Mouse (Mus musculus) 3T3-L1 (cell line): Measurements from ENCODE around the gene Gm28551.
"Not testable (repeated sequence)": the region's sequence is repeated elsewhere in the genome, so short reads cannot be mapped to it uniquely, and the experiment has no call there.

Experiments used
- DNase-seq: peaks from one replicate; pipeline ENCODE4 v3.0.0-alpha.2; 2015; ENCODE audit warnings: low read depth, low spot score

The Gm28551 gene

DNA sequence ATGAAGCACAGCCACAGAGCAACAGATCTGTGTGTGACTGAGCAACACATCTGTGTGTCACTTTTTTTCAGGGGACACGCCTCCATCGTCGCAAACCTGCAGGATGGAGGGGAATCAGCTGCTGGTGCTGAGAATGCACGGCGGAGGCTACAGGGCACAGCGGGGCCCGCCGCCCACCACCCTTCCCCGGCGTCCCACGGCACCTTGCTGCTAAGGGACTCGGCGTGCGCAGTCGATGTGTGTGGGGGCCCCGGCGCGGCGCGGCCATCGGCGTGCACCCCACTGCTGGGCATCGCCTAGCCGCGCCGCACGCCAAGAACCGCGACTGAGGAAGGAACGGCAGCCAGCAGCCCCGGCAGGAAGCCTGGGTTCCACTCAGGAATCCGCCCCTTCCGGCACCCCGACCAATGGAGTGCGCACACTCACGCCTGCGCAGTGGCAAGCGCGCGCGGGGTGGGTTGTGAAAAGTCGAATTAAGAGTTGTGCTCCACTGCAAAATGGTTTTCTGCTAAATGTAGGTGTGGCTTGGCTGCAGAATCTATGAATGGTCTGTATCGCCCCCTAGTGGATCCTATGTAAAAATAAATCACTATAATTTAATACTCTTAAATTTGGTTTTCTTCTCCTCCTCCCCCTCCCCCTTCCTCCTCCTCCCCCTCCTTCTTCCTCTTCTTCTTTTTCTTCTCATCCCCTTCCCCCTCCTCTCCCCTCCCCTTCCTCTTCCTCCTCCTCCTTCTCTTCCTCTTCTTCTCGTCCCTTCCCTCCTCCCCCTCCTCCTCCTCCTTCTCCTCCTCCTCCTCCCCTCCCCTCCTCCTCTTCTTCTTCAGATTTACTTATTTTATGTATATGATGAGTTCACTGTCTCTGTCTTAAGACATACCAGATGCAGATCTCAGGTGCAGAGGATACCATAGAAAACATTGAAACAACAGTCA, at the start of gene Gm28551, which contains the start of the genes Asdurf and Asnsd1:
Gene Gm28551 (minus strand): TSS at position 341 of the 935 bp plus-strand sequence.
Gene Asdurf (minus strand): TSS at position 293 of the 935 bp plus-strand sequence.
Gene Asnsd1 (minus strand): TSS at position 426 of the 935 bp plus-strand sequence.
- DNase-seq = peak; percentile 97

DNA sequence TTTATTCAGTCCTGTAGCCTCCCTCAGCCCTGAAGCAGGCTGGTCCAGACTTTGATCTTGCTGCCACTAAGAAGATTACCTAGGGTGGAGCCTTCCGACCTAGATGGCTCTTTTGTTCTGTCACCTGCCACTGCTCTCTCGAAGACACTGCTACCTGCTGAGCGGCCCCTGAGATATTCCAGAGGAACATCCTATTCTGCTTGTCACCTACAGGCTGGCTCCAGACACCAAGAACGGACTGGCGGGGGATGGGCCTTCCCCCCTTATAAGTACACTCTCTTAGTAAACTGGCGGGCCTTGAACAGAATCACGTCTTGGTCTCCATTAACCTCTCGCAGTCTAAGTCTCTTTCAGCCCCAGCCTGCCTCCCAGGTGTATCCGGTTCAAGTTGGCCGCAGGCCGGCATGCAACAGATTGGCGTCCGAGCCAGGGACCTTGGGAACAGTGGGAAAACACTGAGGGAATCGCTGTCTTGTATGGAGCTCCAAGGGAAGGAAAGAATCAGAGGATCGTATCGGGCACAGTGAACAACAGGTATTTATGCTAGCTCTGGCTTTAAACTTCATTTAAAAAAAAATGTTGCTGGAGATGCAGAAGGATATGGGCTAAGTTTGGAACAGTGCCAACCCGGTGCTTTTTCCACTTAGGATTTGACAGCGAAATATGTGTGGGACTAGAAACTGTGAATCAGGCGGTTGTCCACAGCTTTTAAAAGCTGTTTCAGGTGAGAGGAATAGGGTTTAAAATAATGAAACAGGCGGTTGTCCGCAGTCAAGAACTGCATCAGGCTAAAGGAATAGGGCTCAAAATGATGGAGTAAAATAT, 41.7 kb upstream of the Gm28551 start:
- DNase-seq = not testable (repeated sequence)

DNA sequence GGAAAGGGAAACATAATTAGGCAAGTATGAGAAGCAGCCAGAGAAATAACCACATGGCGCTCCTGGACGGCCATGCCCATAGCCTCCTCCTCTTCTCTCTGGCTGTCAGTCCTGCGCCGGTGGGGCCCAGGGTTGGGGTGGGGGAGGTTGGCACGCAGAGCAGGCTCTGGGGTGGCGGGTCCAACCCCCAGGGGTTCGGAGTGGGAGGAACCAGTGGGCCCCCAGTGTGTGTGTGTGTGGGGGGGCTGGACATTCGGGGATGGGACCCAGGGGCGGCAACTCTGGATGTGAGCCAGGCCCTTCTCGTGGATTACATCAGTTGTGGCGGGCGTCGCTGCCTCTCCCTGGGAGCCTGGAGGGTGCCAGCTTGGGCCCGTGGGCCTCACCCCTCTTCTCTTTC, 36.3 kb upstream of the Gm28551 start:
- no peak for DNase-seq

DNA sequence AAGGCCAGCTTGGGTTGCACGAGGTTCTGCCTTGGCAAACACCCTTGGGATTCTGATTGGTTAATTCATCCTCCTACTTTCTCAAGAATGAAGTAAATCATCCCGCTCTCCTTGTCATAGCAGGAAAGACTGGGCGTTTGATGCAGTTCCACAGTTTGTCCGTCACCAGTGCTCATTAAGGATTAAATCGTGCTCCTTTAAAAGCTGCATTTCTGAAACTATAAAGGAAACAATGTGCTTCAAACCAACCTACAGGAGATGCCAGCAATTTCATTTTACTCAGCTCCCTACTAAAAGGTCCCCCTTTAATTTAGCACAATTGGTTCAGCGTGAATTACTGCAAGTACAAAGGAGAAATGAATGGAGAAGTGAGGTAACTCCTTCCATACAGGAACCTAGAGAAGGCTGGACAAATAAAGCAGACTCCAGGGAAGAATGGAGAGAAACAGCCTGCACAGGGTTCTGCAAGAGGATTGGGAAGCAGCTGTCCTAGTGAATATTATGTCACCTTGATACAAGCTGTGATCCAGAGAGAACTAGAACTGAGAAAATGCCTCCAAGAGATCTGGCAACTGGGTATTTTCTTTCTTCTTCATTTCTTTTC, 31.7 kb upstream of the Gm28551 start:
- DNase-seq = no peak

DNA sequence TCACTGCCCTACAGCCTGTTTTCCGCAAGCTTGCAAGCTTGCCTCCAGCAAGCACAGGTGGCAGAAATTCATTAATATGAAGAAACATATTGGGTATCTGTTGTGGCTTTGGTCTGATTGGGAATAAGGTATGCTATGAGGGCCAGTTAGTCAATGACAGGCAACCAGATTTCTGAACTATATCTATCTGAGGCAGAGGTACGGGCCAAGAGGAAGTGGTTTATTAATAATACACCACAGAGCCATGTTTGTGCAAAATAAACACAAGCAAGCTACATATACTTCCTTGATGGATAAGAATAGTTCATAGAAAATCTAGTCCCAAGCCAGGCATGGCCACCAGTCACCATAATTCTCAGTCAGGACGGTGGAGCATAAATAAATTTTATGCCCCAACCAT, 25.3 kb upstream of the Gm28551 start:
- DNase-seq = no peak

DNA sequence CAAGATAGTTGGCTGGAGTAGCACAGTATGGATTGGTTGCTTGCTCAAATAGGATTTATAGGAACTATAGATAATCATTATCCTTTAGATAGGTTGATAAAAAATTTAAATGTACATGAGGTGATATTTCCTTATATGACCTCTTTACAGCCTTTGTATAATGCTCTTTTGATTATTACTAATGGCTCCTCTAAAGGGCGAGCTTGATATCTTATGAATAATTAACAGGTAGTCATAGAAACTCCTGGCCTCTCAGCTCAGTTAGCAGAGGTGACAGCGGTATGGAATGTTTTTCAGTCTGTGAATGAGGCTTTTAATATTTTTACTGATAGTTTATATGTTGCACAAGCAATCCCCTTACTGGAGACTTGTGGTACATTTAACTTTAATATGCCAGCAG, 23.5 kb upstream of the Gm28551 start:
- not testable (repeated sequence) for DNase-seq

DNA sequence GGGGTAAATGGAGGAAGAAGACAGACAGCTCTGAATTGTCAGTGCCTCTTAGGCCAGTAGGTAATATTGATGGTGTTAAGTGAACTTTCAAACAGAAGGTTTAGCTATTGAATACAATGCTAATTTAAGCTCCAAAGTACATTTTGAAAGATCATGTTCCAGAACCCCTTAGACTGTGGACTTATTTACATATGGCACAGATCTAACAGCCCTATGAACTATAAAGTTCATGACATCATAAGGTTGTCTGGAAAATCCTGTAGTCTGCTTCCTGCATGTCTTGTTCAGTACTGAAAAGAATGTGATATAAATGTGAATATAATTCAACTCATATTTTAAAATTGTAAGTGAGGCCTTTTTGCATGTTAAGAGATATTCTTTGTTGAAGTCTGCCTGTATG, 6.5 kb upstream of the Gm28551 start:
- DNase-seq = no peak

DNA sequence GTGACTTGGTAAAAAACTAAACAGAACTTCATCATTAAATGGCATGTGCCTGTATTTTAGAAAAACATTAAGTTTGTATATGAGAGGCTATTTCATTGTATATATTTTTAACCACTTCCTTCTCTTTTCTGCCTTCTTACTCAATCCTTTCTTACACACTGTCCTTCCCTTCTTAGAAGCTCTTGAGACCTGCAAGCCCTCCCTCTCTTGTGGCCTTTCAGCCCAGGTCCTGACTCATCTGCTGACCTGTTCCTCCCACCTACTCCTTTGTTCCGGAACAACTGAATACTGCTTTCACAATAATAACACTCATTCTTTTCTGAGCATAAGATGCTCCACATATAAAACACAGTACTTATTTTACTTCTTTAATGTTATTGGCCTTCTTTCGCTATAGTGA, 11.4 kb downstream of the Gm28551 start:
- no peak for DNase-seq

DNA sequence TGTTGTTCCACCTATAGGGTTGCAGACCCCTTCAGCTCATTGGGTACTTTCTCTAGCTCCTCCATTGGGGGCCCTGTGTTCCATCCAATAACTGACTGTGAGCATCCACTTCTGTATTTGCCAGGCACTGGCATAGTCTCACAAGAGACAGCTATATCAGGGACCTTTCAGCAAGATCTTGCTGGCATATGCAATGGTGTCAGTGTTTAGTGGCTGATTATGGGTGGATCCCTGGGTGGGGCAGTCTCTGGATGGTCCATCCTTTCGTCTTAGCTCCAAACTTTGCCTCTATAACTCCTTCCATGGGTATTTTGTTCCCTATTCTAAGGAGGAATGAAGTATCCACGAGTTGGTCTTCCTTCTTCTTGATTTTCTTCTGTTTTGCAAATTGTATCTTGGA, 15.1 kb downstream of the Gm28551 start:
- DNase-seq = not testable (repeated sequence)

DNA sequence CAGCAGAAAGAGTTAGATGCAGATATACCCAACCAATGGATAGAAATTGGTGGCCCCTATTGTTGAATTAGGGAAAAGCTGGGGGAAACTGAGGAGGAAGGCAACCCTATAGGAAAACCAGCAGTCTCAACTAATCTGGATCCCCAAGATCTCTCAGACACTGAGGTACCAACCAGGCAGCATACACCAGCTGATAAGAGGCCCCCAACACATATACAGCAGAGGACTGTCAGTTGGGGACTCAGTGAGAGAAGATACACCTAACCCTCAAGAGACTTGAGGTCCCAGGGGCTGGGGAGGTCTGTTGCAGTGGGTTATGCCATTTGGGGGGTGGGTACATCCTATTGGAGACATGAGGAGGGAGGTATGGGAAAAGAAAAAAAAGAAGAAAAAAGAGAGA, 17.0 kb downstream of the Gm28551 start:
- no peak for DNase-seq

DNA sequence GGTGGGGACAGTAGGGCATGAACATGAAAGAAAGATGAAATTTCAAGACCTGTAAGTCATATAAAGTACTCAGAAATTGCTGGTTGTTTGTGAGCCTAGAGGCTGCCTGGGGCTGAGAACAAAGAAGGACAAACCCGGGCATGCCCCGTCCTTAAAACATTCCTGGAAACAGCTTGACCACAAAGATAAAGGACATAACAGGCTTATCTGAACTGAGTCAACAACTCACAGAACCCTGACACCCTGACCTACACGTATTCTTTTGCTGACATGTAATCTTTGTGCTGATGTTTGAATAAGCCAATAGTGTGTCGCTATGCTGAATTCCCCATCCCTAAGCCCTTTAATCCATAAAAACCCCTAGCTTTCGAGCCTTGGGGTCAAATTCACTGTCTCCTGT, 18.9 kb downstream of the Gm28551 start:
- DNase-seq = not testable (repeated sequence)

DNA sequence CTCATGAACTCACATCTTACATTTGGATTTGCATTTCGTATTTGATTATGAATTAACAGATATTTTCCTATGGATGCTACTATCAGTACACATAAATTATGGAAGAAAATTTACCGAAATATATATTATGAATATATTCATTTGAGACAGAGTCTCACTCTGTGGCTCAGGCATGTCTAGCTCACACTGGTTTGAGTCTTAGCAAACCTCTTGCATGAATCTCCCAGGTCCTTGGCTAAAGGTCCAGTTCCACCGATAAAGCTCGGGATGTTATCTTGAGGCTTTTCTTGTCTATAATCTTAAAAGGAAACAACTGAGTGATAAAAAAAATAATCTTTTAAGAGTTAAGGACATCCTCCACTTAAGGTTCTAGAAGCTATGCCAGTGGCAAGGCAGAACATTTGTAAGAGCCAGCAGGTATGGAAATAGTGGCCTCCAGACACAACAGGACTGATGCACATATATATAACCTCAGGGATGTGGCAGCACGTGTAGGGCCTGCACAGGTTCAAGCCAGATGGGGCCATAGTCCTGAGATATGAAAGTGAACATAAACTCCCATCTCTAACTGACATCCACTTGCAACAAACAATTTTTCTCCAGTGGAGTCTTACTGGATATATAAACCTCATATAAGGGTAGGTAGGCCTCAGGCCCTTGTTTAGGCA, 27.5 kb downstream of the Gm28551 start:
- no peak for DNase-seq

DNA sequence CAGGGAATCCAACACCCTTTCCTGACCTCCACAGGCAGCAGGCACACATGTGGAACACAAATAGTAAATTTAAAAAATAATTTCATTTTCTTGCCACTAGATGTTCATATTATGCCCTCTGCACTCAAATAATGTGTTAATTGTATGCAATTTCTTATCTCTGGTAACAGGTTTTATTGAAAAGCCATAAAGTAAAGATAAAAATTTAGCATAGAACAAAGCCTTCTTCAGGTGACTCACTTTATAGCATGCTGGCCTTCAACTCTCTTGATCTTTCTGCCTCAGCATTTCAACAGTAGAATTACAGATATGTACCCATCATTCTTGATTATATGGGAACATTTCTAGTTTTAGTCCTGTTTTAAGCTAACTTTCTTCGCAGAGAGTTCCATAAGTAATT, 28.2 kb downstream of the Gm28551 start:
- no peak for DNase-seq

DNA sequence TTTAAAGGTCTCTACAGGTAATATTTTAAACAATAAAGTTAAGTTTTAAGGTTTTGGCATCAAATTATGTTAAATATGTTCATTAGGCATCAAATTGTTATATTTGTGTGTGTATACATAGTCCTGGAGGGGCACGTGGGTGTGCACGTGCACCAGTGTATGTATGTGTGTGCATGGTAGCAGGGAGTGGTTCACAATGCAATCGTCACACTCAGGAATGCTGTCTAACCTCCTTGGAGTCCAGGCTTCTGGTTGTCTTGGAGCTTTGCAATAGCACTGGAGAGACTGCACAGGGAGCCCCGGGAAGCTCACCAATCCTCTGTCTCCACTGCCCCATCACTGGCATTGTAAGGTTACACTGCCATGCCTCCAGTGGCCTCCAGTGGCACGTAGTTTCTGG, 29.2 kb downstream of the Gm28551 start:
- DNase-seq = no peak

DNA sequence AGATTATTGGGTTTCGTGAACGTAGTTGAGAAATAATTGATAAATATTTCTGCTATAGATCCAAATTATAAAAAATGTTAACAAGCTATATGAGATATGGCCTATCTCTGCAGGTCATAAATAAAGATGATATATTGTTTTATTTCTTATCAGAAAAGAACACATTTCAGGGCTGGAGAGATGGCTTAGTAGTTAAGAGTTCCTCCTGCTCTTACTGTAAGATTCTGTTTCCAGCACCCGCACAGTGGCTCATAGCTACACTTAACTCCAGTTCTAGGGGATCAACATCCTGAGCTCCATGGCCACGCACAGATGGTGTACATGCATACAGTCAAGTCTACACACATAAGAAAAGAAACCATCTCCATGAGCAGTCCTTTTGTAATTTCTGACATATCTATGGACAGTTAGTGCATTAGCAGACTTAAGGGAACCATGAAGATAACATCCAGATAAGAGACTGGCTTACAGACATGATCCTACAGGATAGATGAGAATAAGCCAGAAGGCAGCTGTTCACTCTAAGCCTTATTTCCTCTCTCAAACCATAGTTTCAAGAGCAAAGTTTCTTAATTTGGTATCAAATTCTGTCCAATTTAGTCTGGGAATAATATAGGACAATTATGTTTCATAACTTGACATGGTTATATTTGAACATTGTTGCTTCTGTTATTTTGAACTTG, 30.7 kb downstream of the Gm28551 start:
- no peak for DNase-seq

DNA sequence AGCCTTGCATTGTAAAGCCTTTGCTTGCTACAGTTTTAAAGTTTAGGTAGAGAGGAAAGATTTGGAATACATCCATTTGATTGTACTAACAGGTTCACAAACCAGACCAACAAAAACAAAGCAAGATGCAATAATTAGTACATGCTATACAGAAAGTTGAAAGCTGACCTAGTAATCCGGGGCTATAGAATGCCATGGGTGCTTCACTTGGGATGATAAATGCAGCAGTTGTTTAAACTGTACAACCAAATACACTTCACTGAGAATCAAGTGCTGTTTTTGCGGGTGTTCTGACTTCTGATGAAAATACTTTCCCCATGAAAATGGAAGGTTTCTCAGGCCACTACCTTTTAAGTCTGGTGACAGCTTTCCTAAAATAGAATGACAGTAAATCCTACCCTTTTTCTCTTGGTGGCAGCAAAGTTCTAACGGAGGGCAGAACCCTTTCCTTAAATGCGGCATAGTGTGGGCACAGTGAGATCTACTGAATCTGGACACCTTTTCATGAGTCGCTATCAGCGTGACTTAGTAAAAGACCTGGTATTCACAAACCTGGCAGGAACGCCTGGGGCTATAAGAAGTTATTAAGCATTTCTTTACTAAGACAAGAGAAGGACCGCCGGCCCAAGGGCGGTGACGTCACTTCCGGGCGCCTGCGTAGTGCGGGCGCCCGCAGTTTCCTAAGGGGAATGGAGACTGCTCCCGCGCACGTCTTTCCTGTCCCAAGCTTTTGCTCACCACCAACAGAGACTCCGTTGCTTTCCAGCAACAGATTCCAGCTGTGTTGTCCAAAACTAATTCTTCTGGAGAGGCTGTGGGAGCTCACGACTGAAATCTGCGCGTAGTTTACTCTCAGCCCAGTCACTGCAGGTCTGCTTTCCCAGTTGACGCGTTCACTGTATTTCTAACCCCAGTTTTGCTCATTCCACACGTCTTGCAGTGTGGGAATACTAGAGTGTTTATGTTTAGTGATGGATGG, 39.2 kb downstream of the Gm28551 start, which contains the start of gene Osgepl1:
Gene Osgepl1 (plus strand): TSS at position 636 of the 979 bp plus-strand sequence.
- peak; percentile 88 for DNase-seq

DNA sequence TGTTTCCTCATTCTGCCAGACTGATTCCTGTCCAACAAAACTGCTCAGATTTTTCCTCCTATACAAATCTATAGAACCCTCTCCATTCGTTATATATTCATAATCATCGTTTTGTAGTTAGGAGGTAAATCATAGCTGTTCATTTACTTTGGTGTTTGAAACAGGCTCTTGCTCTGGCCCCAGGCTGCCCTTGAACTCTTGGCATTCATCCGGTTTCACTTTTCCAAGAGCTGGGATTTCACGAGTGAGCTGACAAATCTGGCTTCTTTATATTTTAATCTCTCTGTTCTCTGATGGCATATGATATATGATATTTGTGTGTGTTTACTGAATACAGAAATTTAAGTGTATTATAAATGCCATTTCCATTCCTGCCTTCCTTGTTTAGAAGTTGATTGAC, 52.0 kb downstream of the Gm28551 start:
- DNase-seq = no peak

DNA sequence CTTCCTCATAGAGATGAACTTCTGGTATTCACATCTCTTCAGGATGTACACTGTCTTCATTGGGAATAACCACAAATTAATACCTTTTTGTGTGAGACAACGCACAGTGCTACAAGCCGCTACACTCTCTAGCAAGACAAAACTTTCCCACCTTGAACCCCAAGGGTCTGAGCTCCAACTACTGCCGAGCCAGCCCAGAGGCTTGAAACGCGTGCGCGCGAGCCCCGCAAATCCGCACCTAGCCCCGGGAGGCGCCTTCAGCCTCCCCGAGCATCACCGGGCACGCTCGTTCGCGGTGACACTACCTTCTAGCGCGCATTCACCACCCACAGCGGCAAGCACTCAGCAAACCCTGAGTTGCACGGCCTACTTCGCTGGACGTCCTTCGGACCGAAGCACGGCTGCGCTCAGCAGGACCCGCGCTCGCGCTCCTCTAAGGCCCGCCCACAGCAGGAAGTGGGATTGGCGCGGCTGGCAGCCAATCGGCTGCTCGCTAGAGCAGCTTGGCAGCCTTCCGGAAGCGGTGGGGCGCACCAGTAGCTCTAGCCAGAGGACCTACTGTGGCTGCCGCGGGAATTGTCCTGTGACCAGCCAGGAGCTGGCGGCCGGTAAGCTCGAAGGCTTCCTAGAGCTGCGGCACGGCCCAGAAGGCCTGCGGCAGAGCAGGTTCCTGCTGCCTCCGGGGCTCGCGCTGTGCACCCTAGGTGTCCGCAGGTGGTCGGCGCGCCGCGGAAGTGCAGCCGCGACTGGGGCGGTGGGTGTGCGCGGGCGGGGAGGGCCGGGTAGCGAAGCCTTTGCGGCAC, 55.7 kb downstream of the Gm28551 start, which contains the start of the genes Pms1, Ormdl1 and Gm28778:
Gene Pms1 (minus strand): TSS at position 438 of the 803 bp plus-strand sequence.
Gene Ormdl1 (plus strand): TSS at position 515 of the 803 bp plus-strand sequence.
Gene Gm28778 (plus strand): TSS at position 531 of the 803 bp plus-strand sequence.
- peak; percentile 95 for DNase-seq
